Mouse (Mus musculus) lung, embryonic 14.5 days (tissue): ENCODE results near the gene Olfr458. TPM values are rescaled to one million over a fixed set of nuclear protein-coding genes. Genes with fewer than 3 reads are reported as not detected.
"Not testable (repeated sequence)": the region's sequence is repeated elsewhere in the genome, so short reads cannot be mapped to it uniquely, and the experiment has no call there.

ENCODE experiments used
- ATAC-seq: fragments of 200-750 bp; cut with Nextera tagmentation; 2 replicates; pipeline ENCODE4 v1.8.0; 2017; ENCODE audit warnings: mild to moderate bottlenecking, moderate TSS enrichment, moderate library complexity; ENCODE audit not compliant: insufficient read depth
- DNase-seq: peaks from one replicate; pipeline ENCODE4 v3.0.0-alpha.2; 2015
- H3K27ac ChIP-seq: fragments of 300-500 bp; sonication (generic); 2 replicates; pipeline ENCODE4 v1.5.1; 2014; ENCODE audit warnings: low read depth, mild to moderate bottlenecking, moderate library complexity
- H3K27me3 ChIP-seq: fragments of 300-500 bp; sonication (generic); 2 replicates; pipeline ENCODE4 v1.6.1; 2014; ENCODE audit warnings: low read length, control low read depth; ENCODE audit not compliant: insufficient read depth
- H3K36me3 ChIP-seq: fragments of 300-500 bp; sonication (generic); 2 replicates; pipeline ENCODE4 v1.6.1; 2014; ENCODE audit warnings: control low read depth; ENCODE audit not compliant: insufficient read depth
- H3K4me1 ChIP-seq: fragments of 300-500 bp; sonication (generic); 2 replicates; pipeline ENCODE4 v1.6.1; 2014; ENCODE audit warnings: antibody characterized with exemption, control low read depth; ENCODE audit not compliant: insufficient read depth
- H3K4me2 ChIP-seq: fragments of 300-500 bp; sonication (generic); 2 replicates; pipeline ENCODE4 v1.6.1; 2014; ENCODE audit warnings: mild to moderate bottlenecking
- H3K4me3 ChIP-seq: fragments of 300-500 bp; sonication (generic); 2 replicates; pipeline ENCODE4 v1.5.1; 2014; ENCODE audit warnings: low read depth, low read length
- H3K9ac ChIP-seq: fragments of 300-500 bp; sonication (generic); 2 replicates; pipeline ENCODE4 v1.6.1; 2014
- H3K9me3 ChIP-seq: fragments of 300-500 bp; sonication (generic); 2 replicates; pipeline ENCODE4 v1.6.1; 2016; ENCODE audit warnings: low read depth, low read length, control low read depth
- CTCF ChIP-seq: IDR thresholded peaks from 2 replicates; pipeline ENCODE4 v1.5.1; 2016; ENCODE audit warnings: antibody characterized with exemption, low read depth
- WGBS: fragments of 180-500 bp; shearing (Covaris S2); extraction: QIAGEN DNeasy Blood & Tissue Kit; methylation state at CpG from one replicate; pipeline ENCODE4 v1.1.7; 2014; 5-methylcytosine and 5-hydroxymethylcytosine counted together
- polyA plus RNA-seq: library from polyadenylated mRNA; unstranded; fragments of >200 nt; fragmentation: Nextera tagmentation; extraction: Ambion mirVana; gene quantifications from 2 replicates; pipeline ENCODE4 v1.2.1, GENCODE M21; 2014

Gene Olfr458
- not detected in 2 replicates for polyA plus RNA-seq

DNA sequence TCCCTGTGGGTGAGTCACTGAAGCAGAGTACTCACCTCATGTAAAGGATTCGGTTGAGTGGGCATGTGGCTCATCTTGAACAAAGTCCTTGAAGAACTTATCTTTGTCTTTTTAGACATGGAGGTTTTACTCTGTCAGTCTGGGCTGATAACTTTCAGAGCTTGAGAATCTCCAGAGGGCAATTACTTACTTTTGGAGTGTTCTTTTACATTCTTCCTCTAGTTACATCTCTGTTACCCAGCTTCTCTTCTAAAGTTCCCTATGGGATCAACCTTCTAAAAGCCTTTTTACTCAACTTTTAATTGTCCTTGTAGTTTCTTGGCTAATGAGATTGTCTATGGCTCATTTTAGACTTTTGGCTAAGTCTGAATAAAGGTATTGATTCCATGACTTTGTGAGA is at the start of gene Olfr458:
Olfr458 (minus strand) TSS at position 101 of the 400 bp plus-strand sequence.
- Histone ChIP-seq H3K9ac (no peak within 1 kb of the TSS), H3K4me1 (no peaks in the 10 kb centered on the region), H3K36me3 (no peaks in the 10 kb centered on the region), H3K27me3 (no peaks in the 10 kb centered on the region), H3K9me3 (no peaks in the 10 kb centered on the region), H3K27ac (no peak within 1 kb of the TSS), H3K4me3 (no peak within 1 kb of the TSS), H3K4me2 (no peak within 1 kb of the TSS)
- DNase-seq: no peak
- WGBS: 67% methylated on average over 1 of the region's 1 CpGs
- no peak for ATAC-seq
- no peak for TF ChIP-seq CTCF

DNA sequence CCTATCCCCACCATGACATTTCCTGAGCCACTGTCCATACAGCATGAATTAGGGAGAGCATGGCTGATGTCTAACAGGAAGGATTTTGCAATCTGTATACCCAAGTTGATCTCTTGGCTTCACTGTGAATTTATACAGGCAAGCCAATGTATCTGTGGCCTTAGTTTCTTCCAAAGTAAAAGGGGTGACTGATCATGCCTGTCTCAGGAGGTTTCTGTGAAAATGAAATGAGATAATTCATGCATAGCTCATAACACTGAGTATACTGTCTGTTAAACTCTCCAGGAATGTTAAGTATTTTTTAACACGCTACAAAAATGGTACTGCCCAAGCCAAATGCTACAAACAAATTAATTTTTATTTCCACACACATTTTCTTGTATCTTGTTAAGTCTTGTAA is 48.5 kb upstream of the Olfr458 start:
- WGBS: 52% methylated on average over 1 of the region's 1 CpGs
- Histone ChIP-seq H3K27me3 (no peaks in the 10 kb centered on the region), H3K4me1 (no peaks in the 10 kb centered on the region), H3K4me3 (no peak overlapping the region), H3K9ac (no peak overlapping the region), H3K9me3 (no peaks in the 10 kb centered on the region), H3K4me2 (no peak overlapping the region), H3K36me3 (no peaks in the 10 kb centered on the region), H3K27ac (no peak overlapping the region)
- DNase-seq (no peak), ATAC-seq (no peak)
- TF ChIP-seq CTCF: no peak

DNA sequence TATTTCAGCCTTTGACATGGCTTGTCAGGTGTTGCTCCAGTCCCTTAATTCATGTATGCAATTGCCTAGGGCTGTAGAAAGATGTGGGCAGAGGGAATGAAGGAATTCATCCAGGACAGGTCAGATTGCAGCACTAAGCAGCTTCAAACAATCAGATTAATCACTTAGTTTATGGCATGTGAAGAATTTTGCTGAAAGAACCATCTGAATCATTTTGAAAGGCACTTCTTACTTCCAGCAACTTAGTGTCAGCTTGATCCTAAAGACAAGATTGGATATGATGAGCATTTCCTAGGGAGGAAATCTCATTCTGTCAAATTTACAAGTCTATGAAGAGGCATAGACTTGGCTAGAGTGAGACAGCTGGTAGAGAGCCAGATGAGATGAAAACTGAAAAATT is 44.3 kb upstream of the Olfr458 start:
- Histone ChIP-seq H3K36me3 (no peaks in the 10 kb centered on the region), H3K9ac (no peak overlapping the region), H3K4me2 (no peak overlapping the region), H3K4me1 (no peaks in the 10 kb centered on the region), H3K9me3 (no peaks in the 10 kb centered on the region), H3K4me3 (no peak overlapping the region), H3K27me3 (no peaks in the 10 kb centered on the region), H3K27ac (no peak overlapping the region)
- ATAC-seq (no peak), DNase-seq (peak; percentile 41)
- no peak for TF ChIP-seq CTCF

DNA sequence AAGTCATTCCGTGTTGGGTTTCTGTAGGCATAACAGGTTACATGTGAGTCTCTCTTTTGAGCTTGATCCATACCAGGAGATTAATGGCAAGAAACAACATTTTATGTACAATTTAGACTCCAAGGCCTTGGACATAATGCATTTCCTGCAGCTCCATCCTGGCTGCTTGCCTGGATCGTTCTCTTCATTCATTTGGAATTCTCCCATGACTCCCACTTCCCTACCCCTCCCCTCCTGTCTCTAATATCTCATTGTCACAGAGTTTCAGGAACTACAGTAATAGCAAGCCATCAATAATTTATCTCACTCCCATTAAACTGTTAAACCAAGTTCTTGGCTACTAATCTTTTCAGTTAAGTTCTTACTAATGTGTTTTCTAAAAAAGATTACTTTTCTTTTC is 38.5 kb upstream of the Olfr458 start:
- H3K4me2 ChIP-seq: no peak overlapping the region
- DNase-seq: peak; percentile 75
- H3K27me3 ChIP-seq: no peaks in the 10 kb centered on the region
- WGBS: 52% methylated on average over 2 of the region's 2 CpGs
- H3K4me3 ChIP-seq: no peak overlapping the region
- ATAC-seq: 0 out of 2 replicates have a peak, but pooled peaks have one; percentile 17
- no peak for TF ChIP-seq CTCF
- no peaks in the 10 kb centered on the region for H3K36me3 ChIP-seq
- no peaks in the 10 kb centered on the region for H3K9me3 ChIP-seq
- H3K4me1 ChIP-seq: no peaks in the 10 kb centered on the region
- H3K9ac ChIP-seq: no peak overlapping the region
- no peak overlapping the region for H3K27ac ChIP-seq

DNA sequence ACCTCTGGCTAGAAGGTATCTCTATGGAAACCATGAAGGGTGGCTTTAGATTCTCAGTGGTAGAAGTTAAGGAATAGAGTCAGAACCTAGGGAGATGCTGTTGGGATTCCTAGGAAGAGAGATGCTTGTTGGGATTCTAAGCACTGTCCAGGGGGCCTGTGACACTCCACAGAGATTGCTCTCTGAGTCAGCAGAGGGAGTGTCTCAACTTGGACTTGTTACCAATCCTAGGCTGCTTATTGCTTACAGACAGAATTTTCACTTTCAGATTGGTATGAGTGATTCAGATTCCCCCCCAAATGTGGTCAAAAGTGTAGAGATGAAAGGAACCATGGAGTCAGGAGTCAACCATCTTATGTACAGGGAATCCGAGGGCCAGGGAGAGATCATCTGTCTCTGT is 24.7 kb upstream of the Olfr458 start:
- H3K27ac ChIP-seq: no peak overlapping the region
- H3K9ac ChIP-seq: no peak overlapping the region
- no peaks in the 10 kb centered on the region for H3K27me3 ChIP-seq
- ATAC-seq (no peak), DNase-seq (no peak)
- no peaks in the 10 kb centered on the region for H3K4me1 ChIP-seq
- H3K4me2 ChIP-seq: no peak overlapping the region
- no peaks in the 10 kb centered on the region for H3K36me3 ChIP-seq
- H3K9me3 ChIP-seq: no peaks in the 10 kb centered on the region
- no peak for TF ChIP-seq CTCF
- 53% methylated on average over 1 of the region's 1 CpGs for WGBS
- H3K4me3 ChIP-seq: no peak overlapping the region

DNA sequence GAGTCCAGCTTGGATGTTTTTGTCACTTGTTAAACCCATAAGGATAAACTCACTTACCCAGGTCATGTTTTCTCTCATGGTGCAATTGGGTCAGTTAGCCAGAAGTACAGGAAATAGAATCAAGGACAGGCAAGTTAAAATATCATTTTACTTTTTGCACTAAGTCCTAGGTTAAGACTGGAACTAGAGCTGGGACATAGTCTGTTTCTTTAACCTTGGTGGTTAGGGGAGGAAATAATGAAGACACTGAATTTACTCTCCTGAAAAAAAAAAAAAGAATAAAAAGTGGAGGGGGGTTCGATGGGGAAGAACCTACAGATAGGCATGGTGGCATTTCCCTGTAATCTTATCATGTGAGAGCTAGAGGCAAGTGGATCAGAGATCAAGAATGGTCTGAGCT is 22.1 kb upstream of the Olfr458 start, which contains the start of gene Olfr456:
Olfr456 (minus strand) TSS at position 101 of the 400 bp plus-strand sequence.
- DNase-seq (no peak), ATAC-seq (no peak)
- no peak for TF ChIP-seq CTCF
- Histone ChIP-seq H3K9ac (no peak within 1 kb of the TSS), H3K4me3 (no peak within 1 kb of the TSS), H3K27me3 (no peaks in the 10 kb centered on the region), H3K4me2 (no peak within 1 kb of the TSS), H3K36me3 (no peaks in the 10 kb centered on the region), H3K9me3 (no peaks in the 10 kb centered on the region), H3K4me1 (no peaks in the 10 kb centered on the region), H3K27ac (no peak within 1 kb of the TSS)
- 84% methylated on average over 1 of the region's 1 CpGs for WGBS

DNA sequence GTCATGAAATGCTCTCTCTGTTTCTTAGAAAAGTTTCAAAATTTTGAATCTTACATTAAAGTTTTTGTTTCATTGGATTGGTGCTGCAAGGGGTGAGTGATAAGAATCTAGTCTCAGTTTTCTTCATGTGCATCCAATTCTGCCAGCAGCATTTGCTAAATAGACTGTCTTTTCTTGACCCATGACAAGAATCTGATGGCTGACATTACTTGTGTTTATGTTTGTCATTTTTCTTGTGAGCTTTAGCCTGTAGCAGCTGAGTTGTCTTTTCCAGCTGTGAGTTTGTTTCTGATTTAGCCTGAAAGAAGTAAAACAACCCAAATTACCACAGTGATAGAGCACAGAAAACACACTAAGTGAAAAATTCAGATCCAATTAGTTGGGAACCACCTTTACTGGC is 19.6 kb upstream of the Olfr458 start:
- Histone ChIP-seq H3K9ac (no peak overlapping the region), H3K9me3 (no peaks in the 10 kb centered on the region), H3K4me2 (no peak overlapping the region), H3K4me1 (no peaks in the 10 kb centered on the region), H3K27ac (no peak overlapping the region), H3K36me3 (no peaks in the 10 kb centered on the region), H3K27me3 (no peaks in the 10 kb centered on the region), H3K4me3 (no peak overlapping the region)
- DNase-seq (peak; percentile 70), ATAC-seq (peak; percentile 54; the same call in 1 of the 2 replicates)
- no peak for TF ChIP-seq CTCF

DNA sequence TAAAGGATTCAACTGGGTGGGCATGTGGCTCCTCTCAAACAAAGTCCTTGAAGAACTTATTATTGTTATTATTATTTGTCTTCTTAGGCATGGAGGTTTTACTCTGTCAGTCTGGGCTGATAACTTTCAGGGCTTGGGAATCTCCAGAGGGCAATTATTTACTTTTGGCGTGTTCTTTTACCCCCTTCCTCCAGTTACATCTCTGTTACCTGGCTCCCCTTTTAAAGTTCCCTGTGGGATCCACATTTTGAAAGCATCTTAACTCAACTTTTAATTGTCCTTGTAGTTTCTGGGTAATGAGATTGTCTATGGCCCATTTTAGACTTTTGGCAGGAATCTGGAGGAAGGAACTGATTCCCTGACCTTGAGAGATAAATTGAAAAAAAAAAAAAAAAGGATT is 11.2 kb upstream of the Olfr458 start, which contains the start of gene Olfr457:
Olfr457 (minus strand) TSS at position 101 of the 400 bp plus-strand sequence.
- Histone ChIP-seq H3K9ac (no peak within 1 kb of the TSS), H3K4me3 (no peak within 1 kb of the TSS), H3K27ac (no peak within 1 kb of the TSS), H3K36me3 (no peaks in the 10 kb centered on the region), H3K4me1 (no peaks in the 10 kb centered on the region), H3K4me2 (no peak within 1 kb of the TSS), H3K9me3 (no peaks in the 10 kb centered on the region), H3K27me3 (no peaks in the 10 kb centered on the region)
- DNase-seq: no peak
- no peak for TF ChIP-seq CTCF
- no peak for ATAC-seq
- WGBS: 65% methylated on average over 1 of the region's 1 CpGs

DNA sequence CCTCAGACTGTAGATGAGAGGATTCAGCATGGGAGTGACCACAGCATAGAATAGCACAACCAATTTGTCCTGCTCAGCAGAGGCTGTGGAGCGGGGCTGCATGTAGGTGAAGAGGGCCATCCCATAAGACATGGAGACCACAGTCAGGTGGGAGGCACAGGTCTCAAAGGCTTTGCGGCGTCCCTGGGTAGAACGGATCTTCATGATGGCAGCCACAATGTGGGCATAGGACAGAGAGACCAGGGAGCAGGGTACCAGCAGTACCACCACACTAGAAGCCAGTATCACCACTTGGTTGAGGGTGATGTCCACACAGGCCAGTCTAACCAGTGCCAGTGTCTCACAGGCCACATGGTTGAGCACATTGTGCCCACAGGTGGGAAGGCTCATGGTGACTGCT is 6.3 kb upstream of the Olfr458 start:
- not testable (repeated sequence) for DNase-seq, H3K36me3 ChIP-seq, H3K4me3 ChIP-seq, ATAC-seq, H3K9me3 ChIP-seq, H3K27ac ChIP-seq, H3K4me1 ChIP-seq, H3K4me2 ChIP-seq, H3K27me3 ChIP-seq, H3K9ac ChIP-seq
- WGBS: 96% methylated on average over 4 of the region's 4 CpGs
